Mouse (Mus musculus) neutrophil, adult 5-6 weeks (primary cell): ENCODE data around the gene Bmpr1a. TPM values are rescaled to one million over a fixed set of nuclear protein-coding genes. Genes with fewer than 3 reads are reported as not detected.
A peak's percentile ranks its signal among the peaks of the same experiment; 100 is the strongest.

ENCODE experiments used
- ATAC-seq: fragments of 151-379, 151-347 bp; 2 replicates; pipeline ENCODE4 v1.8.0; 2017; ENCODE audit warnings: mild to moderate bottlenecking, moderate TSS enrichment; ENCODE audit not compliant: insufficient number of reproducible peaks, poor library complexity, low FRiP score, severe bottlenecking; ENCODE audit errors: extremely low read depth
- total RNA-seq: library from RNA; stranded (forward); fragments of 200-1000 nt; gene quantifications from 2 replicates; pipeline ENCODE4 v1.2.3, GENCODE M21; 2017

Bmpr1a gene
- 5.5 and 5.9 TPM in 2 replicates for total RNA-seq

- no peak for ATAC-seq
Observed at GRCm38 (mm10) chr14:34503325-34503647, at the start of gene Bmpr1a. Gene Bmpr1a (minus strand): TSS chr14:34503341.

GRCm38 (mm10) chr14:34552226-34552625 is 49.1 kb upstream of the Bmpr1a start:
- no peak for ATAC-seq

GRCm38 (mm10) chr14:34549004-34549671 is 46.0 kb upstream of the Bmpr1a start:
- ATAC-seq, result peak; percentile 16; the same call in 1 of the 2 replicates

- ATAC-seq, result no peak
Observed at GRCm38 (mm10) chr14:34548391-34549001, 45.4 kb upstream of the Bmpr1a start.

GRCm38 (mm10) chr14:34544545-34544944 is 41.4 kb upstream of the Bmpr1a start:
- no peak for ATAC-seq

GRCm38 (mm10) chr14:34544001-34544400 is 40.9 kb upstream of the Bmpr1a start:
- no peak for ATAC-seq

GRCm38 (mm10) chr14:34543596-34543995 is 40.5 kb upstream of the Bmpr1a start:
- no peak for ATAC-seq

GRCm38 (mm10) chr14:34541896-34542295 is 38.8 kb upstream of the Bmpr1a start:
- no peak for ATAC-seq

- no peak for ATAC-seq
Observed at GRCm38 (mm10) chr14:34540685-34541162, 37.6 kb upstream of the Bmpr1a start.

- ATAC-seq, result no peak
Observed at GRCm38 (mm10) chr14:34535883-34536282, 32.7 kb upstream of the Bmpr1a start.

GRCm38 (mm10) chr14:34533537-34533936 is 30.4 kb upstream of the Bmpr1a start:
- ATAC-seq, result no peak

- ATAC-seq, result no peak
Observed at GRCm38 (mm10) chr14:34532536-34532935, 29.4 kb upstream of the Bmpr1a start.

- ATAC-seq, result no peak
Observed at GRCm38 (mm10) chr14:34528804-34529203, 25.7 kb upstream of the Bmpr1a start.

GRCm38 (mm10) chr14:34522701-34523100 is 19.6 kb upstream of the Bmpr1a start, which contains the start of gene 9230112D13Rik:
Gene 9230112D13Rik (minus strand): TSS chr14:34522801.
- ATAC-seq, result no peak

GRCm38 (mm10) chr14:34517959-34518544 is 14.9 kb upstream of the Bmpr1a start:
- ATAC-seq, result no peak

- no peak for ATAC-seq
Observed at GRCm38 (mm10) chr14:34516960-34517577, 13.9 kb upstream of the Bmpr1a start.

- ATAC-seq, result no peak
Observed at GRCm38 (mm10) chr14:34515860-34516259, 12.7 kb upstream of the Bmpr1a start.

- ATAC-seq, result no peak
Observed at GRCm38 (mm10) chr14:34514120-34514519, 11.0 kb upstream of the Bmpr1a start.

GRCm38 (mm10) chr14:34512602-34513001 is 9.5 kb upstream of the Bmpr1a start:
- ATAC-seq, result no peak

GRCm38 (mm10) chr14:34511901-34512300 is 8.8 kb upstream of the Bmpr1a start:
- no peak for ATAC-seq
